Mouse (Mus musculus) embryonic fibroblast, embryonic 13.5 days (primary cell): ENCODE results near the gene Cul3.

Source experiments
- CTCF ChIP-seq: IDR thresholded peaks from 2 replicates; pipeline ENCODE4 v1.5.1; 2011; ENCODE audit warnings: mild to moderate bottlenecking, control low read depth, low read length, moderate library complexity, borderline replicate concordance; ENCODE audit not compliant: insufficient read depth
- POLR2A ChIP-seq: IDR thresholded peaks from 2 replicates; pipeline ENCODE4 v1.6.1; 2011; ENCODE audit warnings: low read depth, mild to moderate bottlenecking, control low read depth, low read length, moderate library complexity

DNA sequence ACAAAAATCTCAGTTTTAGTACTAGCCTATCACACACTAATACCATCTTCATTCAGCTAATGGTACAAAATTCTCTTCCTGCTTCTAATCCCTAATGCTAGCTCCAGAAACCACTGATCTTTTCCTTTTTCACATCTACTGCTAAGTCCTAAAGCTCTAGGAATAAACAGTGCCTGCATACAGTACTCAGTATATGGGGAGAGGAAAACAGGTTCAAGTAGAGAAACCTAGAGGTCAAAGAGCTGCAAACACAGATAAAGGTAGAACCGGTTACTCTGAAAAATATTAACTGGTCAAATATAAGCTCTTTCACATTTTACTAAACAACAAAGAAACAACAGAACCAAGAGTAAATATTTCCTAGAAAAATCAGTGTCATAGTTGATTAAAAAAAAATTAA lies 1.9 kb downstream of the Cul3 start:
- TF ChIP-seq POLR2A: no peak
- no peak for TF ChIP-seq CTCF
